Mouse (Mus musculus): ENCODE measurements around the gene Olfr1189. TPM values are rescaled to one million over a fixed set of nuclear protein-coding genes. Genes with fewer than 3 reads are reported as not detected.
"Not testable (repeated sequence)": the region's sequence is repeated elsewhere in the genome, so short reads cannot be mapped to it uniquely, and the experiment has no call there.

Gene Olfr1189
- polyA plus RNA-seq (2015; fragmentation: Nextera tagmentation; extraction: Ambion mirVana) = not detected in 2 replicates

GRCm38 (mm10) chr2:88586154-88586553, at the start of gene Olfr1189:
Olfr1189 (plus strand) TSS chr2:88586454.
- no peak within 1 kb of the TSS for H3K4me2 ChIP-seq
- no peak within 1 kb of the TSS for H3K9ac ChIP-seq
- no peaks in the 10 kb centered on the region for H3K9me3 ChIP-seq
- no peak within 1 kb of the TSS for H3K4me3 ChIP-seq
- no peaks in the 10 kb centered on the region for H3K36me3 ChIP-seq
- H3K4me1 ChIP-seq = no peaks in the 10 kb centered on the region
- no peaks in the 10 kb centered on the region for H3K27me3 ChIP-seq (replicated peaks)
- ATAC-seq (ENCODE audit: extremely low read depth, insufficient number of reproducible peaks, low FRiP score, low TSS enrichment) = no peak
- H3K27ac ChIP-seq (replicated peaks) = no peak within 1 kb of the TSS

- WGBS = 67% methylated on average over 2 of the region's 2 CpGs
- no peaks in the 10 kb centered on the region for H3K27me3 ChIP-seq (replicated peaks)
- no peak within 1 kb of the TSS for H3K4me2 ChIP-seq
- H3K9me3 ChIP-seq = no peaks in the 10 kb centered on the region
- no peak within 1 kb of the TSS for H3K9ac ChIP-seq
- no peak within 1 kb of the TSS for H3K4me3 ChIP-seq
- no peaks in the 10 kb centered on the region for H3K4me1 ChIP-seq
- H3K27ac ChIP-seq (replicated peaks) = no peak within 1 kb of the TSS
- no peaks in the 10 kb centered on the region for H3K36me3 ChIP-seq
- ATAC-seq (ENCODE audit: extremely low read depth, insufficient number of reproducible peaks, low FRiP score, low TSS enrichment) = no peak
These were observed 29.6 kb upstream of the Olfr1189 start, which contains the start of gene Olfr1188 for GRCm38 (mm10) chr2:88556635-88557034. Olfr1188 (plus strand) TSS chr2:88556935.

GRCm38 (mm10) chr2:88572696-88573095, 13.6 kb upstream of the Olfr1189 start:
- 78% methylated on average over 12 of the region's 12 CpGs for WGBS
- H3K4me2 ChIP-seq; H3K9ac ChIP-seq; H3K27me3 ChIP-seq (replicated peaks); ATAC-seq (ENCODE audit: extremely low read depth, insufficient number of reproducible peaks, low FRiP score, low TSS enrichment); H3K9me3 ChIP-seq; H3K4me1 ChIP-seq; H3K4me3 ChIP-seq; H3K27ac ChIP-seq (replicated peaks); H3K36me3 ChIP-seq: not testable (repeated sequence)

GRCm38 (mm10) chr2:88640242-88640641, 54.0 kb downstream of the Olfr1189 start, which contains the start of gene Olfr1191-ps1:
Olfr1191-ps1 (plus strand) TSS chr2:88640542.
- WGBS = 73% methylated on average over 1 of the region's 1 CpGs

More at GRCm38 (mm10) chr2:88640242-88640641, 54.0 kb downstream of the Olfr1189 start, which contains the start of gene Olfr1191-ps1:
- not testable (repeated sequence) for H3K4me1 ChIP-seq; H3K27me3 ChIP-seq (replicated peaks); ATAC-seq (ENCODE audit: extremely low read depth, insufficient number of reproducible peaks, low FRiP score, low TSS enrichment); H3K4me3 ChIP-seq; H3K27ac ChIP-seq (replicated peaks); H3K4me2 ChIP-seq; H3K36me3 ChIP-seq; H3K9me3 ChIP-seq; H3K9ac ChIP-seq

Other genes starting within 250 kb of the Olfr1189 start
- gene Olfr1176, start 249.7 kb upstream of the Olfr1189 start, polyA plus RNA-seq (2015; fragmentation: Nextera tagmentation; extraction: Ambion mirVana) = not detected in 2 replicates
- not detected in 2 replicates for gene Olfr1177-ps, start 240.0 kb upstream of the Olfr1189 start, polyA plus RNA-seq (2015; fragmentation: Nextera tagmentation; extraction: Ambion mirVana)
- gene Olfr1178, start 199.4 kb upstream of the Olfr1189 start, polyA plus RNA-seq (2015; fragmentation: Nextera tagmentation; extraction: Ambion mirVana) = not detected in 2 replicates
- not detected in 2 replicates for gene Olfr1179, start 180.0 kb upstream of the Olfr1189 start, polyA plus RNA-seq (2015; fragmentation: Nextera tagmentation; extraction: Ambion mirVana)
- gene Olfr1180, start 167.3 kb upstream of the Olfr1189 start, polyA plus RNA-seq (2015; fragmentation: Nextera tagmentation; extraction: Ambion mirVana) = not detected in 2 replicates
- not detected in 2 replicates for gene Olfr1181, start 160.3 kb upstream of the Olfr1189 start, polyA plus RNA-seq (2015; fragmentation: Nextera tagmentation; extraction: Ambion mirVana)
- gene Gm13757, start 137.3 kb upstream of the Olfr1189 start, polyA plus RNA-seq (2015; fragmentation: Nextera tagmentation; extraction: Ambion mirVana) = not detected in 2 replicates
- not detected in 2 replicates for gene Olfr1183, start 131.6 kb upstream of the Olfr1189 start, polyA plus RNA-seq (2015; fragmentation: Nextera tagmentation; extraction: Ambion mirVana)
- not detected in 2 replicates for gene Olfr1184, start 102.9 kb upstream of the Olfr1189 start, polyA plus RNA-seq (2015; fragmentation: Nextera tagmentation; extraction: Ambion mirVana)
- gene Olfr1185-ps1, start 93.1 kb upstream of the Olfr1189 start, polyA plus RNA-seq (2015; fragmentation: Nextera tagmentation; extraction: Ambion mirVana) = not detected in 2 replicates
- not detected in 2 replicates for gene Olfr1186, start 67.9 kb upstream of the Olfr1189 start, polyA plus RNA-seq (2015; fragmentation: Nextera tagmentation; extraction: Ambion mirVana)
- gene Olfr1188, start 29.5 kb upstream of the Olfr1189 start, polyA plus RNA-seq (2015; fragmentation: Nextera tagmentation; extraction: Ambion mirVana) = not detected in 2 replicates
- not detected in 2 replicates for gene Olfr1191-ps1, start 54.1 kb downstream of the Olfr1189 start, polyA plus RNA-seq (2015; fragmentation: Nextera tagmentation; extraction: Ambion mirVana)
- not detected in 2 replicates for gene Olfr1192-ps1, start 62.1 kb downstream of the Olfr1189 start, polyA plus RNA-seq (2015; fragmentation: Nextera tagmentation; extraction: Ambion mirVana)
- gene Olfr1193, start 89.2 kb downstream of the Olfr1189 start, polyA plus RNA-seq (2015; fragmentation: Nextera tagmentation; extraction: Ambion mirVana) = not detected in 2 replicates
- gene Olfr1195, start 102.7 kb downstream of the Olfr1189 start, polyA plus RNA-seq (2015; fragmentation: Nextera tagmentation; extraction: Ambion mirVana) = not detected in 2 replicates
- gene Olfr1196, start 118.1 kb downstream of the Olfr1189 start, polyA plus RNA-seq (2015; fragmentation: Nextera tagmentation; extraction: Ambion mirVana) = not detected in 2 replicates
- gene Olfr1197, start 145.9 kb downstream of the Olfr1189 start, polyA plus RNA-seq (2015; fragmentation: Nextera tagmentation; extraction: Ambion mirVana) = not detected in 2 replicates
- not detected in 2 replicates for gene Olfr1198, start 164.9 kb downstream of the Olfr1189 start, polyA plus RNA-seq (2015; fragmentation: Nextera tagmentation; extraction: Ambion mirVana)
- not detected in 2 replicates for gene Olfr1199, start 174.0 kb downstream of the Olfr1189 start, polyA plus RNA-seq (2015; fragmentation: Nextera tagmentation; extraction: Ambion mirVana)
- not detected in 2 replicates for gene Olfr1200, start 184.0 kb downstream of the Olfr1189 start, polyA plus RNA-seq (2015; fragmentation: Nextera tagmentation; extraction: Ambion mirVana)
- gene Olfr1201, start 206.6 kb downstream of the Olfr1189 start, polyA plus RNA-seq (2015; fragmentation: Nextera tagmentation; extraction: Ambion mirVana) = not detected in 2 replicates
- not detected in 2 replicates for gene Olfr1202, start 228.0 kb downstream of the Olfr1189 start, polyA plus RNA-seq (2015; fragmentation: Nextera tagmentation; extraction: Ambion mirVana)
- not detected in 2 replicates for gene Olfr1205, start 243.3 kb downstream of the Olfr1189 start, polyA plus RNA-seq (2015; fragmentation: Nextera tagmentation; extraction: Ambion mirVana)